Mouse (Mus musculus): ENCODE data around the gene Pak1. TPM values are rescaled to one million over a fixed set of nuclear protein-coding genes. Genes with fewer than 3 reads are reported as not detected.

Pak1 gene
- polyA plus RNA-seq, 1 experiment from 2014 or later: 17.2 TPM

GRCm38 (mm10) chr7:97868766-97869165 is 80.4 kb downstream of the Pak1 start:
- 92% methylated on average over 1 of the region's 1 CpGs for WGBS
- no peak for ATAC-seq (replicated peaks; ENCODE audit: low FRiP score)
- no peak overlapping the region for H3K27ac ChIP-seq

GRCm38 (mm10) chr7:97872396-97872795 is 84.1 kb downstream of the Pak1 start:
- no peak overlapping the region for H3K27ac ChIP-seq
- no peaks in the 10 kb centered on the region for H3K4me1 ChIP-seq

More at GRCm38 (mm10) chr7:97868766-97869165, 80.4 kb downstream of the Pak1 start:
- H3K4me1 ChIP-seq: no peaks in the 10 kb centered on the region
- no peaks in the 10 kb centered on the region for H3K36me3 ChIP-seq
- no peak overlapping the region for H3K4me3 ChIP-seq (replicated peaks)
- H3K4me2 ChIP-seq: no peak overlapping the region
- H3K9ac ChIP-seq: no peak overlapping the region
- H3K27me3 ChIP-seq: no peaks in the 10 kb centered on the region
- H3K9me3 ChIP-seq (replicated peaks): no peaks in the 10 kb centered on the region

GRCm38 (mm10) chr7:97873317-97873716 is 85.0 kb downstream of the Pak1 start:
- Histone ChIP-seq H3K4me3 (replicated peaks) (no peak overlapping the region), H3K27ac (no peak overlapping the region), H3K9ac (no peak overlapping the region), H3K36me3 (no peaks in the 10 kb centered on the region), H3K27me3 (no peaks in the 10 kb centered on the region), H3K4me2 (no peak overlapping the region), H3K9me3 (replicated peaks) (no peaks in the 10 kb centered on the region), H3K4me1 (no peaks in the 10 kb centered on the region)
- no peak for ATAC-seq (replicated peaks; ENCODE audit: low FRiP score)

More at GRCm38 (mm10) chr7:97872396-97872795, 84.1 kb downstream of the Pak1 start:
- Histone ChIP-seq H3K9ac (no peak overlapping the region), H3K4me3 (replicated peaks) (no peak overlapping the region), H3K27me3 (no peaks in the 10 kb centered on the region), H3K9me3 (replicated peaks) (no peaks in the 10 kb centered on the region), H3K36me3 (no peaks in the 10 kb centered on the region), H3K4me2 (no peak overlapping the region)
- no peak for ATAC-seq (replicated peaks; ENCODE audit: low FRiP score)
- 95% methylated on average over 4 of the region's 4 CpGs for WGBS

- no peak overlapping the region for H3K9ac ChIP-seq
- no peaks in the 10 kb centered on the region for H3K4me1 ChIP-seq
- H3K9me3 ChIP-seq (replicated peaks): no peaks in the 10 kb centered on the region
- H3K4me2 ChIP-seq: no peak overlapping the region
- no peak for ATAC-seq (replicated peaks; ENCODE audit: low FRiP score)
- H3K27me3 ChIP-seq: no peaks in the 10 kb centered on the region
- H3K27ac ChIP-seq: no peak overlapping the region
- no peak overlapping the region for H3K4me3 ChIP-seq (replicated peaks)
- no peaks in the 10 kb centered on the region for H3K36me3 ChIP-seq
- 85% methylated on average over 7 of the region's 7 CpGs for WGBS
Observed at GRCm38 (mm10) chr7:97877846-97878538, 89.7 kb downstream of the Pak1 start.

GRCm38 (mm10) chr7:97911646-97912045 is 123.3 kb downstream of the Pak1 start:
- ATAC-seq (replicated peaks; ENCODE audit: low FRiP score): no peak
- H3K4me1 ChIP-seq: no peaks in the 10 kb centered on the region
- no peak overlapping the region for H3K27ac ChIP-seq
- no peaks in the 10 kb centered on the region for H3K27me3 ChIP-seq
- H3K36me3 ChIP-seq: no peaks in the 10 kb centered on the region
- no peak overlapping the region for H3K9ac ChIP-seq
- H3K4me2 ChIP-seq: no peak overlapping the region
- WGBS: 67% methylated on average over 3 of the region's 3 CpGs
- H3K9me3 ChIP-seq (replicated peaks): no peaks in the 10 kb centered on the region
- H3K4me3 ChIP-seq (replicated peaks): no peak overlapping the region

- Histone ChIP-seq H3K36me3 (no peaks in the 10 kb centered on the region), H3K27ac (no peak overlapping the region), H3K4me1 (no peaks in the 10 kb centered on the region), H3K9me3 (replicated peaks) (no peaks in the 10 kb centered on the region), H3K4me2 (no peak overlapping the region), H3K9ac (no peak overlapping the region), H3K4me3 (replicated peaks) (no peak overlapping the region), H3K27me3 (no peaks in the 10 kb centered on the region)
- WGBS: 81% methylated on average over 2 of the region's 2 CpGs
- no peak for ATAC-seq (replicated peaks; ENCODE audit: low FRiP score)
Observed at GRCm38 (mm10) chr7:97914833-97915516, 126.6 kb downstream of the Pak1 start.

GRCm38 (mm10) chr7:97919742-97920141 is 131.4 kb downstream of the Pak1 start, which contains the start of gene Gdpd4:
Gdpd4 (plus strand) TSS chr7:97919955.
- no peak within 1 kb of the TSS for H3K27ac ChIP-seq
- ATAC-seq (replicated peaks; ENCODE audit: low FRiP score): no peak
- WGBS: 80% methylated on average over 12 of the region's 12 CpGs

GRCm38 (mm10) chr7:97925819-97926218 is 137.5 kb downstream of the Pak1 start:
- no peak overlapping the region for H3K27ac ChIP-seq
- no peak for ATAC-seq (replicated peaks; ENCODE audit: low FRiP score)
- WGBS: 75% methylated on average over 1 of the region's 1 CpGs

More at GRCm38 (mm10) chr7:97919742-97920141, 131.4 kb downstream of the Pak1 start, which contains the start of gene Gdpd4:
- no peaks in the 10 kb centered on the region for H3K36me3 ChIP-seq
- H3K4me1 ChIP-seq: no peaks in the 10 kb centered on the region
- no peak within 1 kb of the TSS for H3K4me3 ChIP-seq (replicated peaks)
- H3K9me3 ChIP-seq (replicated peaks): no peaks in the 10 kb centered on the region
- no peak within 1 kb of the TSS for H3K4me2 ChIP-seq
- no peaks in the 10 kb centered on the region for H3K27me3 ChIP-seq
- no peak within 1 kb of the TSS for H3K9ac ChIP-seq

GRCm38 (mm10) chr7:97926978-97927377 is 138.6 kb downstream of the Pak1 start:
- H3K27me3 ChIP-seq: no peaks in the 10 kb centered on the region
- no peak overlapping the region for H3K4me3 ChIP-seq (replicated peaks)
- no peaks in the 10 kb centered on the region for H3K9me3 ChIP-seq (replicated peaks)
- no peak overlapping the region for H3K27ac ChIP-seq
- no peaks in the 10 kb centered on the region for H3K36me3 ChIP-seq
- no peak overlapping the region for H3K9ac ChIP-seq
- WGBS: 83% methylated on average over 5 of the region's 5 CpGs
- H3K4me1 ChIP-seq: no peaks in the 10 kb centered on the region
- ATAC-seq (replicated peaks; ENCODE audit: low FRiP score): no peak
- H3K4me2 ChIP-seq: no peak overlapping the region

More at GRCm38 (mm10) chr7:97925819-97926218, 137.5 kb downstream of the Pak1 start:
- no peaks in the 10 kb centered on the region for H3K36me3 ChIP-seq
- no peak overlapping the region for H3K4me3 ChIP-seq (replicated peaks)
- no peak overlapping the region for H3K9ac ChIP-seq
- no peak overlapping the region for H3K4me2 ChIP-seq
- no peaks in the 10 kb centered on the region for H3K4me1 ChIP-seq
- H3K27me3 ChIP-seq: no peaks in the 10 kb centered on the region
- no peaks in the 10 kb centered on the region for H3K9me3 ChIP-seq (replicated peaks)

GRCm38 (mm10) chr7:97944485-97944884 is 156.1 kb downstream of the Pak1 start:
- no peak overlapping the region for H3K4me3 ChIP-seq (replicated peaks)
- no peaks in the 10 kb centered on the region for H3K36me3 ChIP-seq
- H3K9me3 ChIP-seq (replicated peaks): no peaks in the 10 kb centered on the region
- H3K27ac ChIP-seq: no peak overlapping the region
- H3K9ac ChIP-seq: no peak overlapping the region
- no peaks in the 10 kb centered on the region for H3K27me3 ChIP-seq
- WGBS: 93% methylated on average over 1 of the region's 1 CpGs
- H3K4me2 ChIP-seq: no peak overlapping the region
- H3K4me1 ChIP-seq: no peaks in the 10 kb centered on the region
- ATAC-seq (replicated peaks; ENCODE audit: low FRiP score): no peak

Data from kidney, embryonic 15.5 days (tissue).